Mouse (Mus musculus) mesoderm, embryonic 11.5 days (tissue): ENCODE measurements at regions not wholly inside any gene's neighbourhood (a gene's known extent, or its start where the extent isn't known, plus 50 kb on each side); places are given as distances from the start of the nearest gene placed in this dataset.

Experiments used
- DNase-seq: peaks from one replicate; pipeline ENCODE4 v3.0.0-alpha.2; 2012; ENCODE audit warnings: low read depth, low spot score

DNA sequence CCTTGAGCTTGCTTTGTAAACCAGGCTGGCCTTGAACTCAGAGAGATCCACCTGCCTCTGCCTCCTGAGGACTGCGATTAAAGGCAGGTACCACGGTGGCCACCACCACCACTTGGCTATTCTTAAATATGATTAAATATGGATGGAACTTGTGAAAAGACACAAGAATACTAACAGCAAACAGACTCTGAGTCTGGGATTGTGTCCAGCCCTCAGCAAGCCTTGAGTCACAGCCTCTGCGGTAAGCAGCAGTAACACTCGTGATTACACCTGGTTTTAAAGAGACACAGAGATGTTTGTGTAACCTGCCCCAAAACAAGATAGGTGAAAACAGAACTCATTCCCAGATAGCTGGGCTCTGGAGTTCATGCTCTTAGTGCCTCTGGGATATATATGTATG, 263.4 kb downstream of the Mreg start:
- DNase-seq, result no peak

GRCm38 (mm10) chr1:71947506-71947905, 264.6 kb downstream of the Mreg start:
- DNase-seq, result no peak

DNA sequence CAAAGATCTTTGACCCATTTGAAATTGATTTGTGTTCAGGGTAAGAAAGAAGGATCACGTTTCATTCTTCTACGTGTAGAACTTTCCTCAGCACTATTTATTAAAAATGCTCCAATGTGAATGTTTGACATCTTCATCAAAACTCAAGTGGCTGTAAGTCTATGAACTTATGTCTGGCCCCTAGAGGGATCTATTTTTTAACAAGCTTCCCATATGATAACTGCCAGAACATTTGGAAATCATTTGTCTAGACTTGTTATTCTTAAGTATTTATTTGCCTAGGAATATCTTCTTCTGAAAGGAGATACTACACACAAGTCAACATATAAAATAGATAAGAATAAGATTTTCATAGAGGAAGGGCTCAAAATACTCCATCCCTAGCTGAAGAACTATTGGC, 265.2 kb downstream of the Mreg start:
- DNase-seq, result no peak

DNA sequence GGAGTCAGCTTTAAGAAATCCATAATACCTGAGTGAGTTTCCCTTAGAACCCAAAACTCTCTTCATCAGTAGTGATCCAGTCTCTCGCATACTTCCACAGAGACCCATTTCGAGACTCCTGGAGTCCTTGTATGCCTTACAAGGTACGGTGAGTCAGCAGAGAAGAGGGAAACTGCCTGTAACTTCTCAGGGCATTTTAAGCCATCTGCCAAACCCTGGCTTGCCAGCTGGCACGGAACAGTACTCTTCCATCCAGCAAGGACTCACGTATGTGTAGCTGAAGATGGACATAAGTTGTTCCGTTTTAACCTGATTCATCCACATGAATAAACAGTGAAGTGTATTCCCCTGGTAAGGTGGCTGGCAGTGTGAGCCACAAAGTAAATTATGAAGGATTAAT, 267.0 kb downstream of the Mreg start:
- no peak for DNase-seq

DNA sequence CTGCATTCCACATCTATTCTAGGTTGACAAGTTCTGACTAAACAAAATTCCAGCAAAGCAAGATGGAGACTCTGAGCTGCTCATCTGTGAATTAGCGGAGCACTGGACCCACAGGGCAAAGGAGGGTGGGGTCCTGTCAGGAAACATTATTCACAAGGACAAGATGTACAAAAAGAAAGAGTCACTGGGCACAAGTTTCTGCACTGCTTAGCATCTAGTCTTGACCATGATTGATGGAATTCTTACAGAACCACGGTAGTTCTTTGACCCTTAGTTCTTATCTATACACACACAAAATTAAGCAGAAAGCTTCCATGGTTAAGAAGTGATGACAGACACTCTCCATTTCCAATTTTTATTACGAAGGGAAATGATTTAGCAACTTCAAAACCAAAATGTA, 267.6 kb downstream of the Mreg start:
- no peak for DNase-seq

- no peak for DNase-seq
Measured at GRCm38 (mm10) chr1:71942145-71942544, 270.0 kb downstream of the Mreg start.

DNA sequence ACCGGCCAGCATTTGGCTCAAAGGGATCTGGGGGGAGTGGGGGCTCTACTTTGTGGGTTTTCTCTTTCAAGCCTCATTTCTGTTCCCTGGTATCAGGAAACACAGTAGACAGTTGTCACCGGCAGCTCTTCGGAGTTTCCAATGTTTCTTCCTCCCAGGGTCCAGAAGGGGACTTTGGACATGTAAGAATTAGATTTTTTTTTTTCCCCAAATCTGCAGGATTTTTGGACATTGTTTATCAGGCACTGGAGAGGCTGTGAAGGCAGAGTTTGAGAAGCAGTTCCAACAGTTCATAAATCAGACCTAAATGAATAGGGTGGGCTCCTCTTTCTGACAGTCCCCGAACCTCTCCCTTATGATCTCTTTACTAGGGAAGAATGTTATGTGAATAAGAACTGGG, 270.4 kb downstream of the Mreg start:
- no peak for DNase-seq

DNA sequence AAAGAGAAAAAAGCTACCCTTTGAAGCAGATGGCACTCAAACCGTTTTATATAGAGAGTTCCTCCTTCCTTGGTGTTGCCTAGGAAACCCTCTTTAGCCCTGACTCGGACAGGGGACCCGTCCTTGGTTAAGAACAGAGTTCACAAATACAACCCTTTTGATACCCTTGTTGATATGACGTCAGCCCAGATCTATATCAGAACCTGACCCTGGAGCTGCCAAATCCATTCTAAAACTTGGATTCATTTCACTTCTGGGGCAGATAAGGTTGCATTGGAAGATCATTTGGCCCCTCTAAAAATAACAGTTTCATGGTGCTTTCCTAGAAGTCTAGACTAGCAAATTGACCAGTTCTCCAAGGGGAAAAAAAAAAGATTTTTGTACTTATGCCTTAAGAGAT, 271.2 kb downstream of the Mreg start:
- DNase-seq, result no peak

GRCm38 (mm10) chr1:71938323-71939007, 273.6 kb downstream of the Mreg start:
- no peak for DNase-seq

GRCm38 (mm10) chr1:71937922-71938321, 274.2 kb downstream of the Mreg start:
- DNase-seq, result no peak

GRCm38 (mm10) chr1:71937168-71937567, 274.9 kb downstream of the Mreg start:
- no peak for DNase-seq

GRCm38 (mm10) chr1:71936501-71937129, 275.5 kb downstream of the Mreg start:
- DNase-seq, result no peak

DNA sequence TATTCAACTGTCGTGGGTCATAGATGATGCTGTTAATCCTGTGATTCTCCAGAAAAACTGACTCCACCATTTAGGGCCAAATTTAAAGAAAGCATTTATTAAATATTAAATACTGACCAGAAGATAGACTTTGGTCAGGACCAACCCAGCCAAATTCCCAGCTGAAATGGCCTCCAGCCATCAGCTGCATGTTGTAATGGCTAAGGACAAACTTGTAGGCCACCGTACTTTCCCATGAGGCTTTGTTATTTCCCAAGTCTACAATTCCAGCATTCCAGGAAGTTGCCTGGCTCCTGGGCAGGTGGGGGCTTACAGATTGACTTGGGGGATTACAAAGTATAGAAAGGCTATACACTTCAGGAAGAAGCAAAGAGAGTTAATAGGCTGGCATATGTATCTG, 272.5 kb upstream of the Fn1 start:
- DNase-seq, result no peak

GRCm38 (mm10) chr1:71924884-71925283, 271.9 kb upstream of the Fn1 start:
- no peak for DNase-seq

DNA sequence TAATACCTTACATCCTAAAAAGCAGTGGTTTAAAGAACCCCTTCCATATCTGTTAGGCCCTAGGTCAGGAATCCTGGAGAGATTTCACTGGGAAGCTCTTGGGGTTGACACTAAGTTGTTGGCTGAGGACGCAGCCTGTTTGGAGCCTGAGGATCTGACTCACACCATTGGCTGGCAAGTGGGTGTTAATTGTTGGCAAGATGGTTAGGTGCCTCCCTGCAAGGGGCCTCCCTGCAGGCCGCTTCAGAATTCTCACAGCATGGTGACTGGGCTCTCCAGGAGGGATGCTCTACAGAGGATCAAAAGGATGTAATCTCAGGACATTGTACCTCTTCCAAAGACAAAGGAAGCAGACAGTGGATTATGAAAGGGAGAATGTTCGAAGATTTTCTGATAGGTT, 270.7 kb upstream of the Fn1 start:
- no peak for DNase-seq

DNA sequence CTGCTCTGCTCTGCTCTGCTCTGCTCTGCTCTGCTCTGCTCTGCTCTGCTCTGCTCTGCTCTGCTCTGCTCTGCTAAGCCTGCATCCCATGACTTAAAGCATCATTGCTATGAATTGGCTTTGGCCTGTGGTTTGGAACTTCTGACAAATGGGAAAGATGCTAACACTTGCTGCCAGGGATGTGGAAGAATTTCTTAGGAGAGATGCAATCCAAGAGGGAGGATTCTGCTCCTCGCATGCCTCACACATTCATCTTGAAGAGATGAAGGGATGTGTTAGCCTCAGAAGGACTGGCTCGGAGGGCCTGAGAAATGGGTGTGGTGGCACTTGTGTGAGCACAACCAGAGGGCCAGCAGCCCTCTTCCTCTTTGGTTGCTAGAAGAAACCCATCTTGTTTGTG, 268.5 kb upstream of the Fn1 start:
- no peak for DNase-seq

- no peak for DNase-seq
Measured at GRCm38 (mm10) chr1:71919891-71920290, 266.9 kb upstream of the Fn1 start.

DNA sequence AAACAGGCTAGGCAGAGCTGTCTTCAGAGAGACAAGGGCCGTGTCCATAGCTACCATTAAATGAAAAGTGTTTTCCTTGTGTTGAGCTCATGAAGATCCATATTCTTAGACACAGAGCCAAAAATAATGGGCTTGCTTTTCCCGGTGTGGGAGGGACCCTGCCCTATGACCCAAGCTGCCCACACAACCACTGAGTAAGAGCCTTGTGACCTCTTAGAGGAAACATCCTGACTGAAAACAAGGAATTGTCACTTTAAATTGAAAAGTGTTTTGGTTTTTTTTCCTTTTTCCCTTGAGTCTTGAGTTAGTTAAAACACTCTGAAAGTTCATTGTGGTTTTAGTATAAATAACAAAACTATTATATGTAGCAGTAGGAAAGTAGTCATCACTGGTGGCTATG, 264.0 kb upstream of the Fn1 start:
- no peak for DNase-seq

DNA sequence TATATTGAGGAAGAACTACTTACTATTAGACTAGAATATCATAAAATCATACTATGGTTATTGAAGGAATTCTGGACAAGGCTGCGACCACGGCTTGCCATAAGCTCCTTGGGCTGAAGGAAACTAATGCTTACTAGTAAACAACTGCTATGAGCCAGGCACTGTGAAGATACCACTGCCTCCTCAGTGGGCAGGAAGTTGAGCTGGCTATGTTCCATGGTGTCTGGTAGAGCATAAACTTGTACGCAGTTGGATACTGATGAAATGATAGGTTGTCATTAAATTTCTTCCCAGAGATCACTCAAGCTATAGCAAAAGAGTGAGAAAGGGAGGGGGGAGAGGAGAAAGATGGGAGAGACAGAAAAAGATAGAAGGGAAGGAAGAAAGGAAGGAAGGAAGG, 261.4 kb upstream of the Fn1 start:
- no peak for DNase-seq

DNA sequence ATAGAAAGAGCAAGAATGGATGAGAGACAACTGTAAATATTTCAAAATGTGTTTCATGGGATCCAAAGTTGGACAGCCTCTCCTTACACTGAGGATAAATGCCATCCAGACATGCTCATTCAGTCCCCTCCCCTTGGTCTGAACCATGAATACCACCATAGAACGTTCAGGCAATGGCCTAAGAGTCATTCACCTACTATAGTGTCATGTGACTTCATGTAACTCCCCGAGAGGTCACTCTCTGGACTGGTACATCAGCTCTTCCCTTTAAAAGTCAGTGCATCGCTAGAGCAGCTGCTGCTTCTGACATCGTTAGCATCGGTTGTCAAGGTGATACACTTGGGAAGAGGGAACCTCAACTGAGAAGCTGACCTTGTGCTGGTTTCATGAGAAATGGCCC, 260.2 kb upstream of the Fn1 start:
- no peak for DNase-seq

DNA sequence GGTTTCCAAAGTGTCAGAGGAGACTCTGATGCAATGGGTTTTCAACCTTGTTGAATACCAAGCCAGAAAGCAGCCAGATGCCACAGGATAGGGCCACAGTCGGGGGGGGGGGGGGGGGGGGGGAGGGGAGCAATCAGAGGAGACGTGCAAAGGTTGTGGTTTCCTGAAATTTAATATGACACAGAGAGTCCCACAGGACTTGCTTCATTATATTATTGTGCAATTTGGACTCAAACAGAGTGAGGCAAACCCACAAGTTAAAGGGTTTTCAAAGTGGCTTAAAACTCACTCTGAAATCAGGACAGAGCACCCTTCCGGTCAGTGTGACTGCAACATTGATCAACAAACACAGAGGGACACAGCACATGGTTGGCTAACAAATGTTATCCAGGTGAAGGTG, 259.4 kb upstream of the Fn1 start:
- DNase-seq, result no peak

DNA sequence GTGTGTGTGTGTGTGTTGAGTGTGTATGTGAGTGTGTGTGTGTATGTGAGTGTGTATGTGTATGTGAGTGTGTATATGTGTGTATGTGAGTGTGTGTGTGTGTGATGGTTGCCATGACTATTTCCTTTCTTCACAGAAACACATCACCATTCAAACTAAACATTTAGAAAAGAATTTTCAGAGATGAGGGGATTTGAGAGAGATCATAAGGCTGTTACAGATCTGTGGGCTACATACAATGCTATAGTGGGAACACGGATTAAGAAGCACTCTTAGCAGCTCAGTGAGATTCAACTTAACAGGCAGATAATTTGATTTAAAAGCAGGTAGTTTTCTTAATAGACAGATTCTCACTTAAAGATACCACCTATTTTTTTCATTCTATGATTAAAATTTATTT, 257.1 kb upstream of the Fn1 start:
- DNase-seq, result no peak

DNA sequence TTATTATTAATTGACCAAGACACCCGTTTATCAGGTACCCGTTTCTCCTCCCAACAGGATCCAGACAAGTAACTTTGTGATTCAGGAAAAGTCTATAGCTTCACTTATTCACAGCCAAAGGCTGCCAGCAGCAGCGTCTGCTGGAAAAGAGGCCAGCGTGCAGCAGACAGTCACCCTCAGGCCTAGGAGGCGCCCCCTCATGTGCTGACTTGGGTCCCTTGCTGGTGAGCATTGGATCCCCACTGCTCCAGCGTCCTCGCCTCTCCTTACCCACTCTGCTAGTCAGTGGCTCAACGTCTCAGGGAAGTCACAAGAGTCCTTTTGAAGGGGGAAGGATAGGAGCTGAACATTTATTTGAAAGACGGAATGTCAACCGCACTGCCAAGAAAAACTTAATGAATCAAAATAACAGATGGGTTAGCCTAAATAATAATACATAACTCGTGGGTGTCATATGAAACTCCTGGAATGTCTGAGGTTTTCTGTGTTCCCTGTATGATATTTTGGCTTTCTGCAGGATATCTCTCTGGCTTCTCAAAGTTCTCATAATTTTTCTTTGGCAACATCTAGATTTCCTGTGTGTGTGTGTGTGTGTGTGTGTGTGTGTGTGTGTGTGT, 256.6 kb upstream of the Fn1 start:
- no peak for DNase-seq
